Mouse (Mus musculus) natural killer cell, adult 2 months (primary cell): ENCODE results near the gene Ccl26.
"Not testable (repeated sequence)": the region's sequence is repeated elsewhere in the genome, so short reads cannot be mapped to it uniquely, and the experiment has no call there.

Experiments
- DNase-seq, 2 experiments: peaks; one replicate each; pipeline ENCODE4 v3.0.0; 2022; ENCODE audit warnings: low spot score in 2 of 2

Ccl26 gene

DNA sequence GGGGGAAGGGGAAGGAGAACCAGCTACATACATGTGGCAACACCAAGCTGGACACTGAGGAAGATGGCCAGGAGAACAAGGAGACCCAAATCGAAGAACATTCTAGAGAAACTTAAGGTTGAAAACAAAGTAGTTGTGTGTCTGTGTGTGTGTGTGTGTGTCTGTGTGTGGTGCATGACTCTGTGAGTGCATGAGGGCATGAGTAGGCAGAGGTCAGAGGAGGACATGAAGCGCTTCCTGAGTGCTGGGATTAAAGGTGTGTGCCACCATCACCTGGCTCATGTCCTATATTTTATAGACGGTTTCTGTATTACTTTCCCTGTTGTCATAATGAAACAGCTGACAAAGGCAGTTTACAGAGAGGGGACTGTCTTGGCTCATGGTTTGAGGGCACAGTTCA, at the start of gene Ccl26:
TSS of gene Ccl26 (minus strand) at position 101 of the 400 bp plus-strand sequence.
- no peak for DNase-seq

DNA sequence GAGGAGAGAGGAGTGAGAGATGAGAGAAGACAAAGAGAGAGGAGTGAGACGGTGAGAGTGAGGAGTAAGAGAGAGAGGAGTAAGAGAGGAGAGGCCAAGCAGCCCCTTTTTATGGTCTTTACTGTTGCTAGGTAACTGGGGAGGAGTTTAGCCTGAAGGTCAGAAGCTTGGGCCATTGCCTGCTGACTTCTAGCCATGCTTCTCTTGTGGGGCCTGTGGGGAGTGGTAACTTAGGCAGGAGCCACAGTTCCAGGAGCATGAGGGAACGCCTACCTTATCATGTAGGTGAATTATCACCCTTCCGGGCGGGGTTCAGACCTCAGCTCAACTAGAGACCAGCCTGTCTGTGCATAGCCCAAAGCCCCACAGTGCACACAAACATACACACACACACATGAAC, 46.4 kb upstream of the Ccl26 start:
- DNase-seq, result no peak

DNA sequence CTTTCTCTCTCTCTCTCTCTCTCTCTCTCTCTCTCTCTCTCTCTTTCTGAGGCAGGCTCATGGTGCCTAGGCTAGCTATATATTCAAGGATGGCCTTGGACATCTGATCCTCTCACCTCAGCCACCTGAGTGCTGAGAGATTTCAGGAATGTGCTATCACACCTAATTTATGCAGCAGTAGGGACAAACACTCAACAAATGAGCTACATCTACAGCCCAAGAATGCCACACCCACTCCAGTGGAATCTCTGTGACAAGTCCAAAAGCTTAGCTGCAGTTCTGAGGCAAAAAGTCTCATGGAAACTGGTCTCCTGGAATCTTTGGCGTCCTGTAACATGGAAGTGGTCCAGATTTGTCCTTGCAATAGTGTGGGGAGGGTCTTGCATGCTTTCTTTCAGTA, 44.2 kb upstream of the Ccl26 start:
- no peak for DNase-seq

- not testable (repeated sequence) for DNase-seq
These were observed 43.3 kb upstream of the Ccl26 start for GRCm38 (mm10) chr5:135606717-135607116.

- not testable (repeated sequence) for DNase-seq
These were observed 41.3 kb upstream of the Ccl26 start for GRCm38 (mm10) chr5:135604643-135605042.

DNA sequence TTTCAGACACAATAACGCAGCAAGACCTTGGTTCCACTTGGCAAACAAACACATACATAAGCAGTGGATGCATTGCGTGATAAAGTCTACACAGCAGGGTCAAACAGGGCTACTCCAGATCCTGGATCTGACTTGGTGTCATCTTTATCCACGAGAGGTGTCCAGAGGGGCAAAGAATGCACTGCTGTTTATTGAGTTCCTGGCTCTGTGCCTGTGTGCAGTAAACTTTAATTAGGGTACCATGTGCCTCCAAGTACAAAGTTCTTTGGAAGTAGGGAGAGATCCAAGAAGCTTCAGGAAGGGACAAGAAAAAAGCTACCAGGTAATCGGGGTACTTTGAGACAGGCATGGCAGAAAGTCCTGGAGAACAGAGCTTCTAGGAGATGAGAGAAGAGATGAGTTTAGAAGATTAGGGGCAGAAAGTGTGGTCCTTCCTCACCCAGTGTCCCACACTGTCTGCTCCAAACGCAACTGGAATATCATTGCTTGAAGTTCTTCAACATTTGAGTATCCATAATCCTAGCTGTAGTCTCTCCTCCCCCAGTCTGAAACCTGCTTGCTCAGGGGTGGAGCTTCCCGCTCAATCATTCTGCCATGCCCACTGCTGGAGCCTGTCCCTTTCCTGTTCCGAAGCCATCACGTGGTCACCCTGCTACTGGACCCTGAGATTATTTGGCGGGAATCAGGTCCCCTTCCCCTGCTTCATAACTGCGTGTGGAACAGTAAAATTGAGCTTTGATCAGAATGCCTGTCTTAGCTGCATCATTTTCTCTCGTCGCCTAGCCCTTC, 26.8 kb upstream of the Ccl26 start:
- DNase-seq, result no peak

GRCm38 (mm10) chr5:135587764-135588163, 24.4 kb upstream of the Ccl26 start:
- no peak for DNase-seq

DNA sequence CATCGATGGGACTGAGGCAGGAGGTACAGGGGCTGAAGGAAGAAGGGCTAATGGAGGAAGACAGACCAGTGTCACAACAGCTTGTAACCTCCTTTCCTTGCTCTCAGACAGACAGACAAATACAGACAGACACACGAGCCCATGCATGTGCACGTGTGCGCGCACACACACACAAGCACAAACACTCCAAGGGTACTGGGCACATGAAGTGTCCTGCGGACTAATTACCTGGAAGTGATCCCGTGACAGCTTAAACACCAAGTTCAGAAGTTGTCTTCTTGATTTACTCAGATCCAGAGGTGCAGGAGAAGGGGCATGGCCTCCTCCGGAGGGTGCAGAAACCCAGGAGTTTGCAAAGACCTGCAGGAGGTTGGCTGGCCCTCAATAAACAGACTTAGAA, 22.3 kb upstream of the Ccl26 start:
- DNase-seq, result no peak

DNA sequence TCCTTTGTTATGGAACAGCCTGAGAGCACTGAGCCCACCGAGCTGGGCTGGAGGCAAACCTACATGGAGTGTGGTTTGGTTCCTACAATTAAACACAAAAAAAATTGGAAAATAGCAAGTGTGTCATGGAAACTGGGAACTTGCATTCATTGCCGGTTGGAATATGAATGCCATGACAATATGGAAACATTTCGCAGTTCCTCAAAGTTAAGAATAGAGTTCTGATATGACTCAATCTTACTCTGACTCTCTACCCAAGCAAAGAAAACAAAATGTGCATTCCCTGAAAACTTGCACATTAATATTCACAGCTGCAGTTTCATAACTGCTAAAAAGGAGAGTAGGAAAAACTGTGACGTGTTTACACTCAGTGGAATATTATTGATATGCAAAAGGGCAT, 19.0 kb upstream of the Ccl26 start:
- DNase-seq, result no peak

- DNase-seq, result no peak
These were observed 16.0 kb upstream of the Ccl26 start for GRCm38 (mm10) chr5:135579331-135579751.

DNA sequence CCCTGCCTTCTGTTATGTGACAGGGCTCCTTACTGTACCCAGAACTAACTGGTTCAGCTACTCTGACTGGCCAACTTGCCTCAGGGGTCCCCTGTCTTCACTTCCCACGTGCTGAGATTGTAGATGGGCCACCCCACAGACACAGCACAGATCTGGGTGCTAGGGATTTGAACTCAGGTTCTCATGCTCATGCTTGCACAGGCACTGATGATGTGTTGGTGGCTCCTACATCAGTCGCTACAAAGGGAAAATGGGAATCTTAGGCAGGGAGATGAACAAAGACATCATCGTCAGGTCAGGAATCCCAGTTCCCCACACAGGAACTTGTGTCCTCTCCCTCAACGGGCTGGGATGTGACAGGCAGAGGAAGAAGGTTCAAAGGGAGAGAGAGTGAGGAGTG, 12.7 kb upstream of the Ccl26 start:
- no peak for DNase-seq

GRCm38 (mm10) chr5:135573006-135573405, 9.6 kb upstream of the Ccl26 start, which contains the start of gene Ccl24:
Gene Ccl24 (minus strand): TSS chr5:135573049.
- DNase-seq, result no peak

DNA sequence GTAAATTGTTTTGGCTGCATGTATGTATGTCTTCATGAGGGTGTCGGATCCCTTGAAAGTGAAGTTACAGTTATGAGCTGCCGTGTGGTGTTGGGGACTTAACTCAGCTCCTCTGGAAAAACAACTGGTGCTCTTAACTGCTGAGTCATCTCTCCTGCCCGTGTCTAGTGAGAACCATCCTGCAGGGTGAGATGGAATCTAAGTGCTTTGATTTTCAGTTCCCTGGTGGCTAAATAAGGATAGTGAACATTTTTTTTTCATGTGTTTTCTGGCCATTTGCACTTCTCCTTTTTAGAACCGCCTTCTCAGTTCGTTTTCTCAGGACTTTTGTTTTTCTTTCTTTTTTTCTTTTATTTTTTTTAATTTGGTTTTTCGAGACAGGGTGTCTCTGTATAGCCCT, 5.3 kb upstream of the Ccl26 start:
- DNase-seq, result no peak

- no peak for DNase-seq
These were observed 4.3 kb upstream of the Ccl26 start for GRCm38 (mm10) chr5:135567556-135568265.

DNA sequence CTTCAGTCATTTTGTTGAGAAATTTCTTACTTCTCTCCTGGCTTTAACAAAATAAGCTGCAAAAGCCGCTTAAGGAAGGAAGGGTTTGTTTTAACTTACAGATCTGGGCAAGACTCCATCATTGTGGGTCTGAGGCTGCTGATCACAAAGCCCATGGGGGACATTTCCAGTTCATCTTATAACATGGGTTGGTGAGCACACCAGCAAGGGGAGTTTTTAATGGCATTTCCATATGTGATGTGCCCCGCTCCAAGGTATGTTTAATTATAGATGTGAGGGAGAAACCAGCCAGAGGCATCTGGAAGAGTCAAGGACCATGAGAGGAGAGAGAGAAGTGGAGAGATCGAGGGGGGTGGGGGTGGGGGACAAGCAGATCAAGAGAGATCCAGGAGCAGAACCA, 5.7 kb downstream of the Ccl26 start:
- DNase-seq, result no peak

DNA sequence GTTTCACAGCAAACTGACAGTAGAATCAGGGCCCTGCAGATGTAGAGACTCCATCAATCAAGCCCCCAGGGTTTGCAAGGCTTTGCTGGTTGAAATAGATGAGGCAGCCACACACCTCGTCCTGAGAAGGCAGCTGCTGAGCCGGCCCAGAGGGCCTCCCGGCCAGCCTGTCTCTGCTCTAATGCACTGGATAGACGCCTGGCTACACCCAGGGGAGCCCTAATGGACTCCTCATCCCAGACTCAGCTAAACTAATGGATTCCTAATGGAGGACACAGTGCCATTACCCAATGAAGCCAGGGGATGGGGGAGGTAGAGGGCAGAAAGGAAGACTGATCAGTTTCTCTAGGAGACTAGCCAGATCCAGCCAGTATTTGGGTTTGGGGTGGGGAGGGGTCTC, 6.3 kb downstream of the Ccl26 start:
- no peak for DNase-seq

GRCm38 (mm10) chr5:135556259-135556658, 7.1 kb downstream of the Ccl26 start:
- no peak for DNase-seq

- no peak for DNase-seq
These were observed 11.8 kb downstream of the Ccl26 start for GRCm38 (mm10) chr5:135551591-135551990.

GRCm38 (mm10) chr5:135550910-135551309, 12.5 kb downstream of the Ccl26 start:
- DNase-seq, result peak; percentile 35 to 42

DNA sequence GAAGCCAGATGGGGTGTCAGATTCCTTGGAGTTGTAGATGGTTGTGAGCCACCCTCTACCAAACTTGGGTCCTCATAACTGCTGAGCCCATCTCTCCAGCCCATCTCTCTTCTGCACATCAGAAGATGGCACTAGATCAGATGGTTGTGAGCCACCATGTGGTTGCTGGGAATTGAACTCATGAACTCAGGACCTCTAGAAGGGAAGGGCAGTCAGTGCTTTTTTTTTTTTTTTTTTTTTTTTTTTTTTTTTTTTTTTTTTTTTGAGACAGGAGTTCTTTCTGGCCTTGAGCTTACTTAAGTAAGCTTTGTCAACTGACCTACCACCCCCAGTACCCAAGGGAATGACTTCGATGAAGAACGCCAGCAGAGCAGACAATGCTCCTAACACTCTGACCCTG, 15.4 kb downstream of the Ccl26 start:
- DNase-seq, result no peak

DNA sequence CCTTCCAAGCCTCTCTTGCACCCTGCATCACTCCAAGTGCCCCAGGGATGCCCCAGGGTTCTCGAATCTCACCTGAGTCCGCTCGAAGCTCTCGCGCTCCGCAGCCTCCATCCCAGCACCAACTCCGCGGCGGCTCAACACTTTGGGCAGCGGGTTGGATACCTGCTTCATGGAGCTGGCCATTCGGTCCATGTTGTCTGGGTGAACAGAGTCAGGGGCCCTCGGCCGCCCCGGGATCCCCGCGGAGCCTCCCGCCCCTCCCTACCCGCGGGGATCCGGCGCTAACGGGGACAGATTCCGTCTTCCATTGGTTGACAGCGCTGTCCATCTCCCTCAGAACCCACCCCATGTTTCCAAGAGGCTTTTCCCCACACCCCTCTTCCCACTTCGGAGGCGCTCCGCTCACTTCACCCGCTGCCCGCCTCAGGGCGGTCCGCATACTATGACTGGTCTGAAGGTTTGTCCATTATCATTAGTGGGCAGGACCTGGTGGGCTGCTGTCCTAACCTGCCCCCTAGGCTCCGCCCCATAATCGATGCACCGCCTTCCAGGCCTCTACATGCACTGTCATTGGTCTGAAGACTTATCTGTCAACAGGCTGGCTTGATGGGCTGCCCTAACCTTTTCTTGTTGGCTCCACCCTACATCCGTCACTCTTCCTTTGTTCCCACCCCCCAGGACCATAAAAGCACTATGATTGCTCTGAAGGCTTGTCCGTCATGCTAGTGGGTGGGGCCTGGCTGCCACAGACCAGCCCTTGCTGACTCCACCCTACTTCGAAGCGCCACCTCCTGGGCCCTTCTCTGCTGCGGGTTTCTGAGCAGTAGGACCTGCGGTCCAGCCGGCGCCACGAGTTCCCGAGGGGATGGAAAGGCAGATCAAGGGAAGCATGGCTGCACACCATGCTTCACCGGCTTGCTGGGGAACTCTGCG, 18.2 kb downstream of the Ccl26 start, which contains the start of gene Hip1:
TSS of gene Hip1 (minus strand) at position 256 of the 933 bp plus-strand sequence.
- peak; percentile 99 for DNase-seq

DNA sequence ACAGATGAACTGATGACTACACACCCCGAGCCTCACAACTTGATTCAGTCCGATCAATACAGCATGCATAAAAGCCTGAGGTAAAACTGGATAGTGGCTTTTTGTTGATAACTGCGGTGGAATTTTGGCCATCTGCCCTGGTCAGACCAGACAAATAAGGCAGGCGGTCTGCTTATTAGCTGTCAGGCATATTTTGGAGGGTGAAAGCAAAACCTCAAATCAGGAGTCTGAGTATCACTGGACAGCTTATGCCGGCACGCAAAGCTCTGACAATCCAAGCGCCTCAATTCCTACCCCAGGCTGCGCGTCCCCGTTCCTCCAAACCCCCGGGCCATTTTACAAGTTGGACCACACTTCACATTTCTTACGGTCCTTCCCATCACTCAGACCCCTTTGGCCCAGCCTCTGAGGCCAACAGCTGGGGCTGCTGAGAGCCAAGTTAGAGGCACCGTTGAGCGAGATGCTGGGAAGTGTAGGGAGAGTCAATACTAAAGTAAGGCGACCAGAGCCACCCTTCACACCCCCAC, 19.3 kb downstream of the Ccl26 start:
- no peak for DNase-seq
